Mouse (Mus musculus): ENCODE results near the gene Gm20604.

DNA sequence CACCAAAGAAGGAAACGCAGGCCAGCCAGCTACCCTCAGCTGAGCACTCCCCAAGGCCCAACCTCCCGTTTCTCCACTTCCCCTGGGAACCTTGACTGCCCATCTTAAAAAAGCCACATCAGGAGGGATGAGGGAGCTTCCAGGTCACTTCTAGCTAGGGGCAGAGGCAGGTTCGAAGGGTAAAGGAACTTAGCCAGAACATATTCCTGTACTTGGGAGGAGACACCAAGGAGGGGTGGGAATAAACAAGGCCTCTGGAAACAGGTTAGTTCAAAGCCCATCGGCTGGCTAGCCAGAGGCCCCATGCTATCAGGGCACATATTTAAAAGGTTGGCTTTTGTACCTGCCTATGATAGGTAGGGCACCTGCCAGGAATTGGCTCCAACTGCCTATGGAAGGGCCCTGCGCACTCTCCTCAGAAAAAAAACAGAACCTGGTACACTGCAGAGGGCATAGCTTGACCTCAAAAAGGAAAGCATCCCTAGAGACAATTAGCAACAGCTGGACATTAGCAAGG is 56.7 kb downstream of the Gm20604 start:
- TF ChIP-seq CTCF (IDR thresholded peaks at IDR 0.05), result no peak
- no peak for TF ChIP-seq EP300 (IDR thresholded peaks at IDR 0.05; ENCODE audit: insufficient read depth, low read depth, low read length)
- no peak for TF ChIP-seq POLR2A (IDR thresholded peaks at IDR 0.05; ENCODE audit: insufficient read depth, low read depth, low read length)
